Mouse (Mus musculus) bone marrow macrophage, adult 2 months (primary cell): ENCODE measurements around the gene Cped1.

ENCODE experiments used
- CTCF ChIP-seq: IDR thresholded peaks from 2 replicates; pipeline ENCODE4 v1.5.1; 2012; ENCODE audit warnings: low read depth, mild to moderate bottlenecking, low read length, moderate library complexity
- POLR2A ChIP-seq: IDR thresholded peaks from 2 replicates; pipeline ENCODE4 v1.6.1; 2012; ENCODE audit warnings: mild to moderate bottlenecking, low read depth, low read length, borderline replicate concordance

DNA sequence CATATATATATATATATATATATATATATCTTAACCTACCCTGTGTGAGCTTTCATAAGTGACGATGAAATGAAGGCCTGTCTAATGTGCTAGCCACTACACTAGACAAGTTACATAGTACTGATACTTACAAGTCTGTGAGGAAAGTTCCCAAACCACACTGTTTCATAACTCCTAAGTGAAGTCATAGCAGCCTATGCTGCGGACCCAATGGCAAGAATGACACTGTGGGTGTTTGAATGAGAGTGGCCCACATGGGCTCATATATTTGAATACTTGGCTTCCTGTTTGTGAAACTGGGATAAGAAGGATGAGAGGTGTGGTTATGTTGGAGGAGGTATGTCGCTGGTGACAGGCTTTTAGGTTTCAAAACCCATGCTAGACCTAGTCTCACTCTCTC is 67.3 kb downstream of the Cped1 start:
- TF ChIP-seq POLR2A = no peak
- no peak for TF ChIP-seq CTCF
